30 mouse cellular contexts compared by ENCODE assay signal in the genomic region with DNA sequence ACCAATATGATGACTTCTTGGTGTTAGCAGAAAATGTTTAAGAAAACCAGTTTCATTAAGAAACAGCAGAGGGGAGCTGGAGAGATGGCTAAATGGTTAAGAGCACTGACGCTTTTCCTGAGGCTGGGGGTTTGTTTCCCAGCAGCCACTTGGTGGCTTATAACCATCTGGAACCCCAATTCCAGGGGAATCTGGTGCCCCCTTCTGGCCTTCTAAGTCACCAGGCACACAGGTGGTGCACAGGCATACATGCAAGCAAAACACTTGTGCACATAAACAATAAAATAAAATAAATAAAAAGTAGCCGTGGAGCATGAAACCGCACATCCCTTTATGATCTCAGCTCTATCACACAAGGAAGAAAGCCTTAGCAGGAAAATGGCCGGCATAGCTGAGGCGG. TPM values are rescaled to one million over a fixed set of nuclear protein-coding genes. Genes with fewer than 3 reads are reported as not detected.
DNase-seq lines count a peak whose midpoint lies in the region; ATAC-seq and TF ChIP-seq lines count a peak whose summit lies in the region.
"Had no signal": no experiment of that assay in that cellular context is flagged by ENCODE, and none has a peak within 500 bp of the region (broad histone marks: within the 10 kb centered on the region; RNA-seq: fewer than 3 reads in every experiment).

No protein-coding gene starts in this region.

- no peaks in the 10 kb centered on the region for H3K36me3 ChIP-seq in heart, adult 2 months (ENCODE audit: control insufficient read depth, insufficient read depth, low read length)
- H3K36me3 ChIP-seq in E14TG2a.4 (ENCODE audit: insufficient read depth, low read length) (no peaks in the 10 kb centered on the region), ES-E14 (ENCODE audit: control insufficient read depth, insufficient read depth, low read length, poor library complexity, severe bottlenecking) (no peaks in the 10 kb centered on the region)
- H3K36me3 ChIP-seq: embryonic facial prominence, embryonic 13.5 days; forebrain, embryonic 10.5 days; G1E; heart, embryonic 10.5 days; heart, embryonic 15.5 days; limb, embryonic 13.5 days; liver, embryonic 13.5 days had no signal

- TF ChIP-seq CTCF in heart, adult 2 months (IDR thresholded peaks at IDR 0.05): peak; percentile 15; the same call in 1 of the 2 replicates
- TF ChIP-seq CTCF in left cerebral cortex, adult 2 months (IDR thresholded peaks at IDR 0.05): peak; percentile 13; the same call in 1 of the 2 replicates
- TF ChIP-seq CTCF in E14TG2a.4 (conservative IDR thresholded peaks at IDR 0.05; ENCODE audit: low read length): peak; percentile 58

- no peak for TF ChIP-seq EP300 in heart, adult 2 months (IDR thresholded peaks at IDR 0.05; ENCODE audit: insufficient read depth, low read depth, low read length)

- H3K4me1 ChIP-seq in heart, adult 2 months (ENCODE audit: control insufficient read depth, insufficient read depth, low read length): peaks cover 10% of the 10 kb centered on the region
- peaks cover 60% of the 10 kb centered on the region for H3K4me1 ChIP-seq in E14TG2a.4 (replicated peaks; ENCODE audit: low read depth, low read length)
- peaks cover 0 to 2% of the 10 kb centered on the region in 2 experiments; a peak in 1 of 4 replicates for H3K4me1 ChIP-seq in ES-E14 (ENCODE audit: control insufficient read depth in 2 of 2, insufficient read depth in 2 of 2, low read length in 2 of 2, poor library complexity in 1 of 2)

- no peak for TF ChIP-seq POLR2A in heart, adult 2 months (IDR thresholded peaks at IDR 0.05; ENCODE audit: insufficient read depth, low read depth, low read length)

- 85% methylated on average over 5 of the region's 5 CpGs for WGBS in heart, adult 2 months

- H3K4me3 ChIP-seq in heart, adult 2 months: no peak overlapping the region
- H3K4me3 ChIP-seq in left cerebral cortex, adult 2 months: no peak overlapping the region
- H3K4me3 ChIP-seq in E14TG2a.4 (replicated peaks; ENCODE audit: low read length): no peak overlapping the region
- no peak overlapping the region for H3K4me3 ChIP-seq in ES-E14 (ENCODE audit: insufficient read depth in 1 of 2, low read depth in 1 of 2, low read length in 2 of 2, poor library complexity in 1 of 2, severe bottlenecking in 1 of 2)
- H3K4me3 ChIP-seq: embryonic facial prominence, embryonic 13.5 days; forebrain, embryonic 10.5 days; heart, embryonic 10.5 days; heart, embryonic 15.5 days; limb, embryonic 13.5 days; liver, embryonic 13.5 days had no signal

- no peak overlapping the region for H3K27ac ChIP-seq in heart, adult 2 months
- no peak overlapping the region for H3K27ac ChIP-seq in left cerebral cortex, adult 2 months
- no peak overlapping the region for H3K27ac ChIP-seq in ES-E14 (ENCODE audit: insufficient read depth, low read depth, low read length, poor library complexity, severe bottlenecking)
- H3K27ac ChIP-seq: embryonic facial prominence, embryonic 13.5 days; forebrain, embryonic 10.5 days; heart, embryonic 10.5 days; heart, embryonic 15.5 days; hindbrain, embryonic 14.5 days; kidney, postnatal 0 days; limb, embryonic 13.5 days; liver, embryonic 13.5 days had no signal

- ATAC-seq in monocyte, adult 5-6 weeks (replicated peaks; ENCODE audit: insufficient number of reproducible peaks, low FRiP score, low TSS enrichment, poor library complexity, severe bottlenecking): no peak
- ATAC-seq: forebrain, embryonic 16.5 days; inflammation-experienced regulatory T-cells, adult 6 months had no signal

- no peak overlapping the region for H3K9ac ChIP-seq in heart, adult 2 months (ENCODE audit: low read depth, low read length)
- H3K9ac ChIP-seq in ES-E14 (ENCODE audit: insufficient read depth, low read depth, low read length, poor library complexity, severe bottlenecking): no peak overlapping the region
- H3K9ac ChIP-seq: embryonic facial prominence, embryonic 13.5 days; heart, embryonic 15.5 days; hindbrain, embryonic 14.5 days; limb, embryonic 13.5 days; liver, embryonic 13.5 days had no signal

- in situ Hi-C loops in ES-E14 (cut with MboI; ENCODE audit: low sequenced_read_pairs in 2 of 2, unreplicated experiment in 2 of 2): no loop called here

- H3K27me3 ChIP-seq in heart, adult 2 months (ENCODE audit: control insufficient read depth, insufficient read depth, low read length): no peaks in the 10 kb centered on the region
- H3K27me3 ChIP-seq in E14TG2a.4 (ENCODE audit: insufficient read depth, low read length): peaks cover 21% of the 10 kb centered on the region

- no peak for DNase-seq in heart, adult 2 months
- DNase-seq in heart, postnatal 25 days (ENCODE audit: low spot score): no peak
- no peak for DNase-seq in left cerebral cortex, adult 2 months (ENCODE audit: extremely low spot score in 1 of 2, low spot score in 2 of 2)
- no peak for DNase-seq in left cerebral cortex, postnatal 10 days (ENCODE audit: extremely low spot score in 1 of 2, low spot score in 2 of 2)
- no peak for DNase-seq in ES-E14 (ENCODE audit: low read depth, low spot score)
- no peak for DNase-seq in right cerebral cortex, postnatal 36 days (ENCODE audit: low spot score in 2 of 2)
- DNase-seq: adrenal gland, postnatal 14 days; cerebellum, adult 11 months; cerebellum, adult 9-10 months; cerebellum, postnatal 36 days; embryo, embryonic 11 days; gastrocnemius, postnatal 14 days; heart, postnatal 36 days; kidney, adult 8-10 months; layer of hippocampus, adult 9-11 months; liver, embryonic 13.5 days; lung, adult 18-20 months; lung, postnatal 36 days had no signal

- H3K9me3 ChIP-seq in E14TG2a.4 (ENCODE audit: low read length) (no peaks in the 10 kb centered on the region), ES-E14 (ENCODE audit: control insufficient read depth, insufficient read depth, low read depth, low read length) (no peaks in the 10 kb centered on the region)
- H3K9me3 ChIP-seq: embryonic facial prominence, embryonic 13.5 days; forebrain, embryonic 10.5 days; G1E; heart, embryonic 10.5 days; heart, embryonic 15.5 days; limb, embryonic 13.5 days; liver, embryonic 13.5 days had no signal

- no peaks in the 10 kb centered on the region for H3K79me2 ChIP-seq in heart, adult 2 months (replicated peaks; ENCODE audit: control insufficient read depth, insufficient read depth, low read length)

- intact Hi-C loops in heart, adult 2 months (cut with DNase I): no loop called here
- intact Hi-C loops in heart, postnatal 25 days (cut with DNase I): no loop called here
- intact Hi-C loops in left cerebral cortex, adult 2 months (cut with DNase I): no loop called here
- intact Hi-C loops in left cerebral cortex, postnatal 10 days (cut with DNase I): no loop called here

TF ChIP-seq in ES-E14, 5 proteins besides CTCF, POLR2A, EP300 and RAD21:
- TF ChIP-seq ZC3H11A (IDR thresholded peaks at IDR 0.05; ENCODE audit: borderline replicate concordance, low read depth, low read length) (0 out of 2 replicates have a peak, but pooled peaks have one; percentile 17), HCFC1 (IDR thresholded peaks at IDR 0.05; ENCODE audit: borderline replicate concordance, insufficient read depth, low read length) (no peak)

RNA-seq across cellular contexts. Expression of a gene that starts 3.6 kb away (rescaled TPM):
- 10 to 100 TPM; 20.1 to 20.8 TPM for total RNA-seq in heart, adult 2 months (2021)
- 32.7 and 41.0 TPM in 2 replicates for polyA plus RNA-seq in heart, adult 2 months (2012; rRNA removed)
- 10 to 100 TPM; 14.9 to 16.0 TPM for total RNA-seq in heart, postnatal 25 days (2021)
- total RNA-seq in left cerebral cortex, adult 2 months (2021): 100 to 1,000 TPM; 191 to 208 TPM
- total RNA-seq in left cerebral cortex, postnatal 10 days (2021): 10 to 100 TPM; 73.1 to 80.7 TPM
- total RNA-seq in ES-E14 (2012; rRNA removed): 0.95 and 1.6 TPM in 2 replicates
- 1.4 to 5.4 TPM in 2 of 3 replicates, not detected in the other for total RNA-seq in monocyte, adult 5-6 weeks (2017)
- polyA plus RNA-seq: forebrain, embryonic 10.5 days; G1E had no signal

RNA-seq across cellular contexts. Expression of a gene that starts 21.5 kb away (rescaled TPM):
- 1 to 10 TPM; 5.7 to 7.2 TPM for total RNA-seq in heart, adult 2 months (2021)
- 6.3 and 6.8 TPM in 2 replicates for polyA plus RNA-seq in heart, adult 2 months (2012; rRNA removed)
- 10 to 100 TPM in 1 of 2 experiments, 1 to 10 TPM in 1; 9.7 to 10.5 TPM for total RNA-seq in heart, postnatal 25 days (2021)
- total RNA-seq in left cerebral cortex, adult 2 months (2021): 1 to 10 TPM; 2.4 to 4.3 TPM
- 1 to 10 TPM; 2.8 to 4.1 TPM for total RNA-seq in left cerebral cortex, postnatal 10 days (2021)
- total RNA-seq in ES-E14 (2012; rRNA removed): 5.1 and 5.9 TPM in 2 replicates
- 8.3 to 17.8 TPM (median 12.1 TPM) in 3 replicates for total RNA-seq in monocyte, adult 5-6 weeks (2017)
